Mouse (Mus musculus): ENCODE results near the gene Tmtc2. TPM values are rescaled to one million over a fixed set of nuclear protein-coding genes. Genes with fewer than 3 reads are reported as not detected.

Tmtc2 gene
- total and polyA plus RNA-seq, 2 experiments from 2014 or later, result 1.5 to 4.5 TPM

- ATAC-seq (ENCODE audit: insufficient read depth, low read depth) (no peak), DNase-seq (ENCODE audit: low spot score) (peak; percentile 28)
- 4% methylated on average over 16 of the region's 16 CpGs for WGBS
- H3K4me2 ChIP-seq (ENCODE audit: low read depth, low read length), result peak overlapping the region; percentile 95
- H3K9ac ChIP-seq (replicated peaks; ENCODE audit: low read depth, low read length), result peak overlapping the region; percentile 60
- no peak overlapping the region for H3K27ac ChIP-seq (ENCODE audit: low read depth)
- no peaks in the 10 kb centered on the region for H3K36me3 ChIP-seq (replicated peaks; ENCODE audit: control insufficient read depth, insufficient read depth, low read length)
- no peak for TF ChIP-seq EP300 (IDR thresholded peaks at IDR 0.05; ENCODE audit: low read depth)
- no peak for TF ChIP-seq CTCF (IDR thresholded peaks at IDR 0.05; ENCODE audit: low read depth)
- H3K4me3 ChIP-seq (ENCODE audit: low read depth, low read length), result peak overlapping the region; percentile 83
- no peaks in the 10 kb centered on the region for H3K27me3 ChIP-seq (ENCODE audit: control insufficient read depth, insufficient read depth, low read length)
- H3K9me3 ChIP-seq (replicated peaks; ENCODE audit: control insufficient read depth, low read length), result no peaks in the 10 kb centered on the region
- H3K4me1 ChIP-seq (ENCODE audit: control insufficient read depth, insufficient read depth), result no peaks in the 10 kb centered on the region
These were observed 1.4 kb downstream of the Tmtc2 start for GRCm38 (mm10) chr10:105572829-105573228.

GRCm38 (mm10) chr10:105572301-105572700, 1.9 kb downstream of the Tmtc2 start:
- H3K27me3 ChIP-seq (ENCODE audit: control insufficient read depth, insufficient read depth, low read length), result no peaks in the 10 kb centered on the region
- ATAC-seq (ENCODE audit: insufficient read depth, low read depth) (no peak), DNase-seq (ENCODE audit: low spot score) (no peak)
- 65% methylated on average over 7 of the region's 7 CpGs for WGBS
- no peaks in the 10 kb centered on the region for H3K4me1 ChIP-seq (ENCODE audit: control insufficient read depth, insufficient read depth)
- TF ChIP-seq CTCF (IDR thresholded peaks at IDR 0.05; ENCODE audit: low read depth) (no peak), EP300 (IDR thresholded peaks at IDR 0.05; ENCODE audit: low read depth) (no peak)
- peak overlapping the region; percentile 83 for H3K4me3 ChIP-seq (ENCODE audit: low read depth, low read length)
- no peak overlapping the region for H3K27ac ChIP-seq (ENCODE audit: low read depth)
- H3K4me2 ChIP-seq (ENCODE audit: low read depth, low read length), result peak overlapping the region; percentile 95
- H3K9me3 ChIP-seq (replicated peaks; ENCODE audit: control insufficient read depth, low read length), result no peaks in the 10 kb centered on the region
- H3K9ac ChIP-seq (replicated peaks; ENCODE audit: low read depth, low read length), result no peak overlapping the region
- H3K36me3 ChIP-seq (replicated peaks; ENCODE audit: control insufficient read depth, insufficient read depth, low read length), result no peaks in the 10 kb centered on the region

DNA sequence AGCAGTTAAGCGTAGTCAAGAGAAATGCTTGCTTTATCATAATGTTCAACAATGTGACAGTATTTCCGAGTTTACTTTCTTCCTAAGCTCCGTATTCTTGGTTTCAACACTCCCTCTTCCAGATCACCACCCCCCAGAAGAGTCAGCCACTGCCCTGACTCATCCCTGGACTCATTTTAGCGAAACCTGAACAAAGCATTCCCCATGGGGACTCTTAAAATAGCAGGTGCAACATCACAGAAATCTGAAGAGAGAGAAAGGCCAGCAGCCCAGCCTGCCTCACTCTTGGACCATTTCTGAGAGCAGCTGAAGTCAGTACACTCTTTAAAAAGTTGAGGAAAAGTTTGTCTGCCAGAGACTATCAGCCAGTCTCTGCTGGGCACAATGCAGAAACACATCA, 2.4 kb downstream of the Tmtc2 start:
- Histone ChIP-seq H3K9me3 (replicated peaks; ENCODE audit: control insufficient read depth, low read length) (no peaks in the 10 kb centered on the region), H3K4me1 (ENCODE audit: control insufficient read depth, insufficient read depth) (no peaks in the 10 kb centered on the region), H3K4me2 (ENCODE audit: low read depth, low read length) (peak overlapping the region; percentile 95; the same call in 1 of the 2 replicates), H3K36me3 (replicated peaks; ENCODE audit: control insufficient read depth, insufficient read depth, low read length) (no peaks in the 10 kb centered on the region), H3K27me3 (ENCODE audit: control insufficient read depth, insufficient read depth, low read length) (no peaks in the 10 kb centered on the region), H3K9ac (replicated peaks; ENCODE audit: low read depth, low read length) (no peak overlapping the region), H3K4me3 (ENCODE audit: low read depth, low read length) (no peak overlapping the region), H3K27ac (ENCODE audit: low read depth) (no peak overlapping the region)
- no peak for ATAC-seq (ENCODE audit: insufficient read depth, low read depth)
- DNase-seq (ENCODE audit: low spot score), result no peak
- TF ChIP-seq EP300 (IDR thresholded peaks at IDR 0.05; ENCODE audit: low read depth), result no peak
- TF ChIP-seq CTCF (IDR thresholded peaks at IDR 0.05; ENCODE audit: low read depth), result no peak
- 49% methylated on average over 4 of the region's 4 CpGs for WGBS

DNA sequence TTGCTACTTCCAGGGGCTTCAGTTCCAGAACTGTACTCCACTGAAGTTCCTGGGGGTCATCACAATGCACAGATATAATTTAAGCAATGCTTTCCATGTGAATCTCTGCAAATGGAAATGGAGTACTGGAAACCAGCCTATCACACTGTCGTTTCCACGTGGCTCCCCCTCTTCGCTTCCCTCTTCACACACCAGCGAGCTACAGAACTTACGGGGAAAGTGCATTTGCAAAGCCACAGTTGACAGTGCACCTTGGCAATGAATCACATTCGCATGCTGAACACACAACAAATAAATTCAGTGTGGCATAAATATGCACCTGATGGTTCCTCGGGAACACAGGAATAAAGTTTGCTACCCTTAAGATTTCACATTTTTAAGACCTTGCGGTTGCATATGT, 3.2 kb downstream of the Tmtc2 start:
- TF ChIP-seq EP300 (IDR thresholded peaks at IDR 0.05; ENCODE audit: low read depth) (no peak), CTCF (IDR thresholded peaks at IDR 0.05; ENCODE audit: low read depth) (no peak)
- Histone ChIP-seq H3K27ac (ENCODE audit: low read depth) (no peak overlapping the region), H3K9me3 (replicated peaks; ENCODE audit: control insufficient read depth, low read length) (no peaks in the 10 kb centered on the region), H3K4me3 (ENCODE audit: low read depth, low read length) (no peak overlapping the region), H3K27me3 (ENCODE audit: control insufficient read depth, insufficient read depth, low read length) (no peaks in the 10 kb centered on the region), H3K36me3 (replicated peaks; ENCODE audit: control insufficient read depth, insufficient read depth, low read length) (no peaks in the 10 kb centered on the region), H3K9ac (replicated peaks; ENCODE audit: low read depth, low read length) (no peak overlapping the region), H3K4me2 (ENCODE audit: low read depth, low read length) (no peak overlapping the region), H3K4me1 (ENCODE audit: control insufficient read depth, insufficient read depth) (no peaks in the 10 kb centered on the region)
- 82% methylated on average over 8 of the region's 8 CpGs for WGBS
- no peak for ATAC-seq (ENCODE audit: insufficient read depth, low read depth)
- no peak for DNase-seq (ENCODE audit: low spot score)

- no peak for ATAC-seq (ENCODE audit: insufficient read depth, low read depth)
- TF ChIP-seq EP300 (IDR thresholded peaks at IDR 0.05; ENCODE audit: low read depth), result no peak
- no peak for TF ChIP-seq CTCF (IDR thresholded peaks at IDR 0.05; ENCODE audit: low read depth)
- 68% methylated on average over 4 of the region's 4 CpGs for WGBS
- no peak for DNase-seq (ENCODE audit: low spot score)
- H3K4me2 ChIP-seq (ENCODE audit: low read depth, low read length), result no peak overlapping the region
- no peaks in the 10 kb centered on the region for H3K4me1 ChIP-seq (ENCODE audit: control insufficient read depth, insufficient read depth)
- H3K27ac ChIP-seq (ENCODE audit: low read depth), result no peak overlapping the region
- H3K36me3 ChIP-seq (replicated peaks; ENCODE audit: control insufficient read depth, insufficient read depth, low read length), result no peaks in the 10 kb centered on the region
- H3K9ac ChIP-seq (replicated peaks; ENCODE audit: low read depth, low read length), result no peak overlapping the region
- H3K4me3 ChIP-seq (ENCODE audit: low read depth, low read length), result no peak overlapping the region
- H3K9me3 ChIP-seq (replicated peaks; ENCODE audit: control insufficient read depth, low read length), result no peaks in the 10 kb centered on the region
- H3K27me3 ChIP-seq (ENCODE audit: control insufficient read depth, insufficient read depth, low read length), result no peaks in the 10 kb centered on the region
These were observed 4.7 kb downstream of the Tmtc2 start for GRCm38 (mm10) chr10:105569573-105569972.

DNA sequence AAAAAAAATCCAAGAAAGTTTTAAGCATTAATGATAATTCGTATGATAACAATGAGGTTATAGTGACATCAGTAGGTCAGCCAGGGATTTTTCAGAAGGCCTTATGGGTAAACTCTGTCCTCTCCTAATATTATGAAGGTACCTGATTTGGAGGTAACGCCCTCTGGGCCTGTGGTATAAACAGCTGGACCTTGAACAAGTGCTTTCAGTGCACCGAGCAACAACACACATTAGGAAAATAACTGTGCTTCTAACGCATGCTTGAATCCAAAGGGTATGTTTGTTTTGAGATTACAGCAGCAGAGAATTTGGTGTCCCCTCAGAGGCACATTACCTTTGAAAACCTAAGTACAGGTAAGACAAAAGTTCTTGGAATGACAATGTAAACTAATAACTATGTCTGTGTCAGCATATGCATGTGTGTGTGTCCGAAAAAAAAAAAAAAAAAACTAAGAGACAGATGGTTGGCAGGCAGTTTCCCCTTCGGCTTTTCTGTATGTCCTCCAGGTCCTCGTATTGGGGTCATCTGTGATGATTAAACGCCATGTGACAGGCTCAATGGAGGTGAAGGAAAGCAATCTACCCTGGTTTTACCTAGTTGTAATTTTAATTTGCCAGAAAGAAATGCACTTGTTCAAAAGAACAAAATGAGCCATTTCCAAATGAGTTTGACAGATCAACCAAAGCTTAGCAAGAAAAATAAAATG, 6.3 kb downstream of the Tmtc2 start:
- TF ChIP-seq CTCF (IDR thresholded peaks at IDR 0.05; ENCODE audit: low read depth) (no peak), EP300 (IDR thresholded peaks at IDR 0.05; ENCODE audit: low read depth) (no peak)
- Histone ChIP-seq H3K9ac (replicated peaks; ENCODE audit: low read depth, low read length) (no peak overlapping the region), H3K4me2 (ENCODE audit: low read depth, low read length) (no peak overlapping the region), H3K4me1 (ENCODE audit: control insufficient read depth, insufficient read depth) (no peaks in the 10 kb centered on the region), H3K27me3 (ENCODE audit: control insufficient read depth, insufficient read depth, low read length) (no peaks in the 10 kb centered on the region), H3K27ac (ENCODE audit: low read depth) (no peak overlapping the region), H3K9me3 (replicated peaks; ENCODE audit: control insufficient read depth, low read length) (no peaks in the 10 kb centered on the region), H3K4me3 (ENCODE audit: low read depth, low read length) (no peak overlapping the region), H3K36me3 (replicated peaks; ENCODE audit: control insufficient read depth, insufficient read depth, low read length) (no peaks in the 10 kb centered on the region)
- DNase-seq (ENCODE audit: low spot score), result no peak
- no peak for ATAC-seq (ENCODE audit: insufficient read depth, low read depth)
- WGBS, result 82% methylated on average over 8 of the region's 8 CpGs
